15 mouse cellular contexts compared by ENCODE assay signal in the genomic region with DNA sequence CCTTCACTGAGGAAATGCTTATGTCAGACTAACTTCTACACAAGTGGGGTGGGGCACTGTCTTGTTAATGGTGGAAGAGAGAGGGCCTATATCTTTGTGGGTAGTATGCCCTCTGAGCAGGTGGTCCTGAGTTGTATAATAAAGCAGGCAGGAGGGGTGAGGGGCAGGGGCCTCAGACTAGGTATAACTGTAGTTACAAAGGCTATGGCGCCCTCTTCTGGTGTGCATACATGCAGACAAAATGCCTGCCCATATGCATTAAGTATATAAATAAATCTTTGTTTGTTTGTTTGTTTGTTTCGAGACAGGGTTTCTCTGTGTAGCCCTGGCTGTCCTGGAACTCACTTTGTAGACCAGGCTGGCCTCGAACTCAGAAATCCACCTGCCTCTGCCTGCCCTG. TPM values are rescaled to one million over a fixed set of nuclear protein-coding genes. Genes with fewer than 3 reads are reported as not detected.
A peak's percentile ranks its signal among the peaks of the same experiment; 100 is the strongest.
DNase-seq lines count a peak whose midpoint lies in the region; ATAC-seq and TF ChIP-seq lines count a peak whose summit lies in the region.
"Had no signal": no experiment of that assay in that cellular context is flagged by ENCODE, and none has a peak within 500 bp of the region (broad histone marks: within the 10 kb centered on the region; RNA-seq: fewer than 3 reads in every experiment).

No protein-coding gene starts in this region.

- peak; percentile 30 for TF ChIP-seq CTCF in hindbrain, postnatal 0 days (IDR thresholded peaks at IDR 0.05; ENCODE audit: low read depth)
- peak; percentile 12; the same call in 1 of the 2 replicates for TF ChIP-seq CTCF in liver, postnatal 0 days (IDR thresholded peaks at IDR 0.05; ENCODE audit: low read depth)
- TF ChIP-seq CTCF in CH12.LX (conservative IDR thresholded peaks at IDR 0.05 in 1 of 2, IDR thresholded peaks at IDR 0.05 in 1 of 2; ENCODE audit: low read depth in 2 of 2, low read length in 2 of 2) = peak in 1 of 2 experiments; percentile 39; a peak in 2 of 4 replicates
- no peak for TF ChIP-seq CTCF in lung, postnatal 0 days (IDR thresholded peaks at IDR 0.05)

- H3K4me3 ChIP-seq in hindbrain, postnatal 0 days (ENCODE audit: low read length) = no peak overlapping the region
- H3K4me3 ChIP-seq in hindbrain, embryonic 13.5 days = no peak overlapping the region
- H3K4me3 ChIP-seq in liver, postnatal 0 days (ENCODE audit: low read depth, low read length) = no peak overlapping the region
- H3K4me3 ChIP-seq in liver, embryonic 12.5 days = no peak overlapping the region
- no peak overlapping the region for H3K4me3 ChIP-seq in CH12.LX (replicated peaks in 1 of 3; ENCODE audit: low read depth in 2 of 3, low read length in 2 of 3, poor library complexity in 1 of 3)
- no peak overlapping the region for H3K4me3 ChIP-seq in lung, postnatal 0 days (ENCODE audit: low read depth, low read length)
- H3K4me3 ChIP-seq: heart, embryonic 10.5 days; midbrain, embryonic 12.5 days; neural tube, embryonic 13.5 days had no signal

- dilution Hi-C loops in CH12.LX (cut with MboI; ENCODE audit: extremely low pct_ligation_motif_present, extremely low pct_unique_long_range_greater_than_20kb, low sequenced_read_pairs) = no loop called here

- TF ChIP-seq POLR2A in CH12.LX (IDR thresholded peaks at IDR 0.05; ENCODE audit: low read depth, low read length) = no peak

- peak; percentile 41 for TF ChIP-seq RAD21 in CH12.LX (IDR thresholded peaks at IDR 0.05; ENCODE audit: low read depth, low read length)

- no peaks in the 10 kb centered on the region for H3K36me3 ChIP-seq in hindbrain, postnatal 0 days (ENCODE audit: insufficient read depth, low read length)
- H3K36me3 ChIP-seq in hindbrain, embryonic 13.5 days = no peaks in the 10 kb centered on the region
- no peaks in the 10 kb centered on the region for H3K36me3 ChIP-seq in liver, postnatal 0 days (replicated peaks; ENCODE audit: insufficient read depth, low read length)
- H3K36me3 ChIP-seq in liver, embryonic 12.5 days = no peaks in the 10 kb centered on the region
- H3K36me3 ChIP-seq in CH12.LX (replicated peaks in 1 of 2; ENCODE audit: control insufficient read depth in 1 of 2, insufficient read depth in 1 of 2, low read length in 1 of 2) = no peaks in the 10 kb centered on the region
- H3K36me3 ChIP-seq in lung, postnatal 0 days (ENCODE audit: insufficient read depth, low read length) = no peaks in the 10 kb centered on the region
- H3K36me3 ChIP-seq: heart, embryonic 10.5 days; midbrain, embryonic 12.5 days; neural tube, embryonic 13.5 days had no signal

- H3K79me2 ChIP-seq in CH12.LX (replicated peaks; ENCODE audit: control insufficient read depth, extremely low read depth, insufficient read depth, poor library complexity, severe bottlenecking) = no peaks in the 10 kb centered on the region

- no peaks in the 10 kb centered on the region for H3K9me3 ChIP-seq in hindbrain, postnatal 0 days (ENCODE audit: low read length)
- H3K9me3 ChIP-seq in hindbrain, embryonic 13.5 days = no peaks in the 10 kb centered on the region
- no peaks in the 10 kb centered on the region for H3K9me3 ChIP-seq in liver, postnatal 0 days (ENCODE audit: low read length)
- H3K9me3 ChIP-seq in liver, embryonic 12.5 days (replicated peaks) = no peaks in the 10 kb centered on the region
- no peaks in the 10 kb centered on the region for H3K9me3 ChIP-seq in CH12.LX (replicated peaks; ENCODE audit: low read length)
- H3K9me3 ChIP-seq in lung, postnatal 0 days (ENCODE audit: low read length) = no peaks in the 10 kb centered on the region
- H3K9me3 ChIP-seq: heart, embryonic 10.5 days; midbrain, embryonic 12.5 days; neural tube, embryonic 13.5 days had no signal

- no peak for ATAC-seq in hindbrain, postnatal 0 days
- no peak for ATAC-seq in hindbrain, embryonic 13.5 days (ENCODE audit: low FRiP score)
- ATAC-seq in liver, postnatal 0 days = no peak
- ATAC-seq in liver, embryonic 12.5 days = no peak
- ATAC-seq in lung, postnatal 0 days = no peak

- in situ Hi-C loops in CH12.LX (cut with MboI; ENCODE audit: low pct_ligation_motif_present, low pct_unique_long_range_greater_than_20kb, low sequenced_read_pairs) = no loop called here

- no peaks in the 10 kb centered on the region for H3K4me1 ChIP-seq in hindbrain, postnatal 0 days (ENCODE audit: insufficient read depth, low read length)
- no peaks in the 10 kb centered on the region for H3K4me1 ChIP-seq in hindbrain, embryonic 13.5 days (replicated peaks)
- H3K4me1 ChIP-seq in liver, postnatal 0 days (ENCODE audit: insufficient read depth) = no peaks in the 10 kb centered on the region
- H3K4me1 ChIP-seq in liver, embryonic 12.5 days = no peaks in the 10 kb centered on the region
- peaks cover 0 to 7% of the 10 kb centered on the region in 2 experiments; a peak in 1 of 4 replicates for H3K4me1 ChIP-seq in CH12.LX (ENCODE audit: control insufficient read depth in 1 of 2, insufficient read depth in 2 of 2)
- no peaks in the 10 kb centered on the region for H3K4me1 ChIP-seq in lung, postnatal 0 days (ENCODE audit: insufficient read depth, low read depth, low read length)
- H3K4me1 ChIP-seq: heart, embryonic 10.5 days; midbrain, embryonic 12.5 days; neural tube, embryonic 13.5 days had no signal

- no peak for TF ChIP-seq EP300 in liver, postnatal 0 days (IDR thresholded peaks at IDR 0.05; ENCODE audit: low read depth)
- TF ChIP-seq EP300 in CH12.LX (IDR thresholded peaks at IDR 0.05; ENCODE audit: low read length) = no peak
- no peak for TF ChIP-seq EP300 in lung, postnatal 0 days (IDR thresholded peaks at IDR 0.05)

- H3K4me2 ChIP-seq in hindbrain, postnatal 0 days (ENCODE audit: low read depth, low read length) = no peak overlapping the region
- no peak overlapping the region for H3K4me2 ChIP-seq in hindbrain, embryonic 13.5 days
- H3K4me2 ChIP-seq in liver, postnatal 0 days (ENCODE audit: low read depth, low read length) = no peak overlapping the region
- H3K4me2 ChIP-seq in liver, embryonic 12.5 days = no peak overlapping the region
- H3K4me2 ChIP-seq in CH12.LX (ENCODE audit: insufficient read depth, low read depth, poor library complexity, severe bottlenecking) = no peak overlapping the region
- H3K4me2 ChIP-seq in lung, postnatal 0 days (replicated peaks; ENCODE audit: low read depth, low read length) = no peak overlapping the region
- H3K4me2 ChIP-seq: midbrain, embryonic 12.5 days; neural tube, embryonic 13.5 days had no signal

- H3K27me3 ChIP-seq in hindbrain, postnatal 0 days (ENCODE audit: insufficient read depth, low read length) = no peaks in the 10 kb centered on the region
- H3K27me3 ChIP-seq in hindbrain, embryonic 13.5 days = no peaks in the 10 kb centered on the region
- H3K27me3 ChIP-seq in liver, postnatal 0 days (ENCODE audit: insufficient read depth, low read length) = no peaks in the 10 kb centered on the region
- no peaks in the 10 kb centered on the region for H3K27me3 ChIP-seq in liver, embryonic 12.5 days (replicated peaks)
- H3K27me3 ChIP-seq in CH12.LX (replicated peaks) = no peaks in the 10 kb centered on the region
- no peaks in the 10 kb centered on the region for H3K27me3 ChIP-seq in lung, postnatal 0 days (replicated peaks; ENCODE audit: insufficient read depth, low read length)
- H3K27me3 ChIP-seq: midbrain, embryonic 12.5 days; neural tube, embryonic 13.5 days had no signal

- peak; percentile 27 for DNase-seq in hindbrain, postnatal 0 days (ENCODE audit: low spot score)
- no peak for DNase-seq in liver, postnatal 0 days
- DNase-seq in CH12.LX (ENCODE audit: extremely low read depth) = no peak
- peak; percentile 23 for DNase-seq in NIH3T3 (ENCODE audit: low read depth)
- no peak for DNase-seq in lung, postnatal 0 days (ENCODE audit: low spot score)
- DNase-seq: adrenal gland, adult 8-10 months; heart, postnatal 36 days; lung, postnatal 14 days had no signal

- H3K9ac ChIP-seq in hindbrain, postnatal 0 days (replicated peaks; ENCODE audit: low read length) = no peak overlapping the region
- H3K9ac ChIP-seq in hindbrain, embryonic 13.5 days = no peak overlapping the region
- no peak overlapping the region for H3K9ac ChIP-seq in liver, postnatal 0 days (replicated peaks)
- H3K9ac ChIP-seq in liver, embryonic 12.5 days = no peak overlapping the region
- no peak overlapping the region for H3K9ac ChIP-seq in CH12.LX (ENCODE audit: insufficient read depth, low read depth)
- H3K9ac ChIP-seq in lung, postnatal 0 days (replicated peaks; ENCODE audit: low read depth) = no peak overlapping the region
- H3K9ac ChIP-seq: midbrain, embryonic 12.5 days; neural tube, embryonic 13.5 days had no signal

- 89% methylated on average over 3 of the region's 3 CpGs for WGBS in hindbrain, postnatal 0 days
- 79% methylated on average over 3 of the region's 3 CpGs for WGBS in hindbrain, embryonic 13.5 days
- 77% methylated on average over 3 of the region's 3 CpGs for WGBS in liver, postnatal 0 days (ENCODE audit: insufficient replicate concordance)
- 57% methylated on average over 3 of the region's 3 CpGs for WGBS in liver, embryonic 12.5 days (ENCODE audit: insufficient replicate concordance)
- 76% methylated on average over 3 of the region's 3 CpGs for WGBS in lung, postnatal 0 days

- no peak overlapping the region for H3K27ac ChIP-seq in hindbrain, postnatal 0 days
- H3K27ac ChIP-seq in hindbrain, embryonic 13.5 days = no peak overlapping the region
- no peak overlapping the region for H3K27ac ChIP-seq in liver, postnatal 0 days (ENCODE audit: low read depth)
- no peak overlapping the region for H3K27ac ChIP-seq in liver, embryonic 12.5 days
- H3K27ac ChIP-seq in CH12.LX (ENCODE audit: insufficient read depth, low read depth) = no peak overlapping the region
- H3K27ac ChIP-seq in lung, postnatal 0 days (ENCODE audit: low read length) = no peak overlapping the region
- H3K27ac ChIP-seq: heart, embryonic 10.5 days; midbrain, embryonic 12.5 days; neural tube, embryonic 13.5 days had no signal

RNA-seq across cellular contexts. Expression of gene Lct, which starts 19.1 kb away (rescaled TPM):
- 0.26 and 1.0 TPM in 2 replicates for total RNA-seq in hindbrain, postnatal 0 days (2014; rRNA removed)
- 0.78 and 0.85 TPM in 2 replicates for polyA plus RNA-seq in hindbrain, postnatal 0 days (2015; fragmentation: Nextera tagmentation; extraction: Ambion mirVana)
- polyA plus RNA-seq in hindbrain, embryonic 13.5 days (2015; fragmentation: Nextera tagmentation; extraction: Ambion mirVana) = 0.06 and 0.29 TPM in 2 replicates
- polyA plus RNA-seq in liver, postnatal 0 days (2015; fragmentation: Nextera tagmentation; extraction: Ambion mirVana) = 0.07 TPM in 1 of 2 replicates, not detected in the other
- polyA plus RNA-seq in liver, embryonic 12.5 days (2016; fragmentation: Nextera tagmentation; extraction: Ambion mirVana) = 0.05 TPM in 1 of 2 replicates, not detected in the other
- total RNA-seq in CH12.LX (2012; rRNA removed) (0.04 and 0.08 TPM in 2 replicates), CH12.LX (2014; rRNA removed) (0.07 and 0.19 TPM in 2 replicates)
- polyA plus RNA-seq in CH12.LX (2012; ENCODE audit: insufficient read length, low read depth) = 0.11 and 0.14 TPM in 2 replicates
- polyA plus RNA-seq in lung, postnatal 0 days (2015; fragmentation: Nextera tagmentation; extraction: Ambion mirVana) = not detected in 2 replicates
- total RNA-seq: gastrocnemius, adult 18-20 months; heart, postnatal 36 days; liver, adult 2 months had no signal
- polyA plus RNA-seq: liver, adult 2 months had no signal

RNA-seq across cellular contexts. Expression of gene Mcm6, which starts 50.4 kb away (rescaled TPM):
- 59.0 and 77.3 TPM in 2 replicates for total RNA-seq in hindbrain, postnatal 0 days (2014; rRNA removed)
- 58.6 and 59.1 TPM in 2 replicates for polyA plus RNA-seq in hindbrain, postnatal 0 days (2015; fragmentation: Nextera tagmentation; extraction: Ambion mirVana)
- 78.7 and 81.3 TPM in 2 replicates for polyA plus RNA-seq in hindbrain, embryonic 13.5 days (2015; fragmentation: Nextera tagmentation; extraction: Ambion mirVana)
- polyA plus RNA-seq in liver, postnatal 0 days (2015; fragmentation: Nextera tagmentation; extraction: Ambion mirVana) = 72.3 and 89.1 TPM in 2 replicates
- 343 and 345 TPM in 2 replicates for polyA plus RNA-seq in liver, embryonic 12.5 days (2016; fragmentation: Nextera tagmentation; extraction: Ambion mirVana)
- 260 and 289 TPM in 2 replicates for total RNA-seq in CH12.LX (2012; rRNA removed)
- 457 and 467 TPM in 2 replicates for total RNA-seq in CH12.LX (2014; rRNA removed)
- 296 and 297 TPM in 2 replicates for polyA plus RNA-seq in CH12.LX (2012; ENCODE audit: insufficient read length, low read depth)
- 37.8 and 38.5 TPM in 2 replicates for polyA plus RNA-seq in lung, postnatal 0 days (2015; fragmentation: Nextera tagmentation; extraction: Ambion mirVana)

Comparison
In these comparisons a context has a peak if more than half of its experiments do, and no peak if none do; other contexts are left out.
1. DNase-seq: peak in hindbrain, postnatal 0 days (single experiment) and NIH3T3 (single experiment); none in liver, postnatal 0 days (single experiment), CH12.LX (single experiment) and lung, postnatal 0 days (single experiment).